Mouse (Mus musculus): Measurements from ENCODE around the gene Prpf40a. TPM values are rescaled to one million over a fixed set of nuclear protein-coding genes. Genes with fewer than 3 reads are reported as not detected.

The Prpf40a gene
- total RNA-seq (2021): 10 to 100 TPM; 72.2 to 75.9 TPM

DNA sequence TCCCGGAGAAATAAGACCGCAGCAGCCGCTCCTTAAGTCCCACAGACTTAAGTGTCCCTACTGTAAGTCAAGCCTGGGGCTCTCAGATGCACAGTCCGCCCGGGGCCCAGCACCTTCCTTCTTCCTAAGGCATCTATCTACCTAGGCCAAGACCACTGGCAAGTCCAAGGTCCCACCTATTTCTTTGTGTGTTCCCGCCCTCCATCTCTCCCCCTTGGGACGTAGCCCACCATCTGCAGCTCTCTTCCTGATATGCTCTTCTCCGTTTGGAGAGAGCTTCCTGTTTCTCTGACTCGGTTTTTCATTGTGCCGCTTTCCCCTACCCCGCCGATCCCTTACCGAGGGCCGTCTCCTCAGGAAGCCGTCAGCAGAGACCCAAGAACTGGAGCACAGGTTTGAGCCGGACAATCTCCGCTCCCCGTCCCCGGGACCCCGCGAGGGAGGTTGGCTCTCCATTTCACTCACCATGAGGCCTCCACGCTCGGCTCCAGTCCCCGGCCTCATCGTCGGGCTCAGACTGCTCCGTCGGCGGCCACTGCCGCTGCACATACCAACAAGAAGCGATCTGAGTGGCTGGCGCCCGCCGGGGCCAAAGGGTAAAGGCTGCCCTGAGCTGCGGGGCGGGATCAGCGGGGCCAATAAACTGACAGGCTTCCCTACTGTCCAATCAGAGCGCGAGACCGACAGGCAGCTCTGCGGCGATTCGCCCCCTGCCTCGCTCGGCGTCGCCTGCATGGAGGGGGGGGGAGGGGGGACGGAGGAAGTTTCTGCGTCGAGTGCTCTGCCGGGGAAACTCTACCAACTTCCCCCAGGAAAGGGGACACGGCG lies at the start of gene Prpf40a:
Prpf40a (minus strand) TSS at position 601 of the 828 bp plus-strand sequence.
- peak; percentile 100 for DNase-seq
- intact Hi-C loops (cut with DNase I): loop anchor here (10.0 kb wide), 1 partner anchor 436 kb away; no protein-coding TSS in a partner anchor

- intact Hi-C loops (cut with DNase I): no loop called here
- DNase-seq: no peak
Measured at GRCm38 (mm10) chr2:53222242-53222641, 31.2 kb upstream of the Prpf40a start.

GRCm38 (mm10) chr2:53213493-53213892 lies 22.4 kb upstream of the Prpf40a start:
- intact Hi-C loops (cut with DNase I): no loop called here
- no peak for DNase-seq

DNA sequence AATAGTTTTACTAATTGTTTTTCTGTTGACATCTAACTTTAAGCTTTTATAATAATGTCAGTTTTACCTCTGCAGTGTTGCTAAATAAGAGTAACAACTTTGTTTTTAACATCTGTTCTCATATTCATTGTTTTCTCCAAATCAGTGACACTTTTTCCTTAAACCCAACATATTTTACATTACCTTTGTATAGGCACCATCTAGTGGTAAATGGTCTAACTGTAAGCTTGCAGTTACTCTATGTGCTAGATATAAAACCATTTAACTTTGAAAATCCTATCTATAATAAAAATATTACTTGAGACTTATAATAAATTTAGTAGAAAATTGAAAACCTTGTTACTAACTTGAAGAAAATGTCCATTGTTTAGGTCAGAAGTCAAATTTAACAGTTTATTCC lies 15.7 kb upstream of the Prpf40a start:
- intact Hi-C loops (cut with DNase I): loop anchor here (10.0 kb wide), 1 partner anchor 1828 kb away; no protein-coding TSS in a partner anchor

DNA sequence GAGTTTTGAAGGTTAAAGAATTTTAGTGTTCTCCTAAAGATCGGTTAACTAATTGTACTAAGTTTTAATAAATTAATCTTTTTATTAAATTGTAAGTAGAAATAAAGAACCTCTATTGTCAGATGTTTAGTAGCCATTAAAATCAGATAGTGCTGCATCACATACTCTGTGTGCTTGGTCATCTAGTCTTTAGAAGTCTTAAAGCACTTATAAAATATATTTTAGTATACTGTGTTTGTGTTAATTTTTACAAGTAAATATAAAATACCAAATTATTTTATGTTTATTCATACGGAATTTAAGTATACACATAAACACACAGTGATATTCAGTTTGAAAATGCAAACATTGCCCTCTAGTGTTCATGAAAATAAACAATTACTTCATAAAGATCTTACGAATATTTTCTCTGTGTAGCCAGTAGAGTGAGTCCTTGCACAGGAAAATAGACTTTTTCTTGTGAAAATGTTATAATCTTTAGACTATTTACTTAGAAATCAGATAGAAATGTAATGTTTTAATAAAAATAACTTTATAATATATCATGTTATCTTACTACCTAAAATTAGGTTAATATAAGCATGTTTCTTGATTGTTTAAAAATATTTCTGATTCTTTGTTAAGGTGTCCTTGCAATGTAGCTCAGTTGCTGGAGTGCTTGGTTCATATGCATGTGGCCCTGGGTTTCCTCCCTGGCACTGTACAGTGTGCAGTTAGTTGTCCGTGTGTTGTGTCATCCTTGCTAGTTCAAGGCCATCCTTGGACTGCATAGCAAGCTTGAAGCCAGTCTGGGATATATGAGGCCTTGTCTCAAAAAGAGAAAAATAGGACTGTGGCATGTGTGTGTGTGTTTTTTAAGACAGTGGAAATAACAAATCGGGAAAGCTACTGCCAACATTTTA lies 13.5 kb upstream of the Prpf40a start:
- no peak for DNase-seq
- intact Hi-C loops (cut with DNase I): loop anchor here (10.0 kb wide), 1 partner anchor 1830 kb away; no protein-coding TSS in a partner anchor

More for the DNA sequence above, 15.7 kb upstream of the Prpf40a start:
- no peak for DNase-seq

DNA sequence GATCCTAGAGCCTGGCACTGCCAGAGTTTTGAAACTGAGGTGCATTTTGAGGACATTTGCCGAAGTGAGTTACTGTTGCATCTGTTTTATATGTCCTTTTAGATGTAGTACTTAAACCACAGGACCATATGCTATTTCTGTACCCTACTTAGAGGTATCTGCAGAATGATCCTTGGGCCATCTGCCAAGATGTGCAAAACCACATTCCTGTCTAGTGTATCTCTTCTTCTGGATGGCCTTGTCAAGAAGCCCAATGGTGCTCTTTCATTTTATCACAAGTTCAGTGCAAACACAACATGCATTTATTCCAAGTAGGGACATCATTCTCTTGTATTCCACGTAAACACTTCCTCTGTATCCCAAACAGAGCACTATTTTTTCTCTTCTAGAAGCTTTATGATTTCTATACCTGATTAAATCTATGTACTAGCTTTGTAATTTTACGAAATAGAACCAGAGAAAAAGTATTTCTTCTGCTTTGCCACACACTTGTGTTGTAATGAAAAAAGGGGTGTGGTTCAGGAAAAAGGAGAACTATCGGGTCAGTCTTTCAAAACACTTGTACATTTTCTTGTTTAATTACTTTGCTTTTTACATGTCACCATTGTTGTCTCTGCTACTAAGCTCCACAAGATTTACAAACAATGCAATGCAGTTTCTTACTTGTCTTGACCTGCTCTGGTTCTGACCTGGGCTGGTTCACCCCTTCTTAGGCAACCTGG lies 9.2 kb upstream of the Prpf40a start:
- no peak for DNase-seq
- intact Hi-C loops (cut with DNase I): loop anchor here (10.0 kb wide), 1 partner anchor 1834 kb away; no protein-coding TSS in a partner anchor

DNA sequence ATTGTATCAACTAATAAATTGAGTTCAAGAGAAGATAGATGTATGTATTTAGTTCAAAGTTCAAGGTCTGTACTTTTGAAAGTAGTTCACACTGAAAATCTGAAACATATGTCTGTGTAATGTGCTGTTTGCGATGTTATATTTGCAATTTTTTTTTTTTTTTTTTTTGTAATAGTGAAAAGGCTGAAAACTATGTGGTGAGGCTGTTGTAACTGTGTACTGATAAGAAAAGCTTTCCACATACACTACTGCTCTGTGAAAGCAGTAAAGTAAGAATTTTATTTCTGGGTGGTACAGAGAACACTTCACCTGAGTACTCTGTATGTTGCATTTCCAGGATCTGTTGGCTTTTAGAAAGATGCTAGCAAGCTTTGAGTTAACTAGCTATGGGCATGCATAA lies 8.1 kb upstream of the Prpf40a start:
- intact Hi-C loops (cut with DNase I): loop anchor here (10.0 kb wide), 1 partner anchor 444 kb away; no protein-coding TSS in a partner anchor

GRCm38 (mm10) chr2:53196431-53196830 lies 5.3 kb upstream of the Prpf40a start:
- intact Hi-C loops (cut with DNase I): loop anchor here (10.0 kb wide), 1 partner anchor 442 kb away; no protein-coding TSS in a partner anchor
- no peak for DNase-seq

More for the DNA sequence above, 8.1 kb upstream of the Prpf40a start:
- DNase-seq: no peak

- intact Hi-C loops (cut with DNase I): loop anchor here (10.0 kb wide), 1 partner anchor 438 kb away; no protein-coding TSS in a partner anchor
- no peak for DNase-seq
Measured at GRCm38 (mm10) chr2:53192386-53192785, 1.3 kb upstream of the Prpf40a start.

GRCm38 (mm10) chr2:53191523-53192220 lies 588 bp upstream of the Prpf40a start, which contains the start of gene Arl6ip6:
Arl6ip6 (plus strand) TSS chr2:53191726.
- intact Hi-C loops (cut with DNase I): loop anchor here (10.0 kb wide), 1 partner anchor 437 kb away; no protein-coding TSS in a partner anchor

DNA sequence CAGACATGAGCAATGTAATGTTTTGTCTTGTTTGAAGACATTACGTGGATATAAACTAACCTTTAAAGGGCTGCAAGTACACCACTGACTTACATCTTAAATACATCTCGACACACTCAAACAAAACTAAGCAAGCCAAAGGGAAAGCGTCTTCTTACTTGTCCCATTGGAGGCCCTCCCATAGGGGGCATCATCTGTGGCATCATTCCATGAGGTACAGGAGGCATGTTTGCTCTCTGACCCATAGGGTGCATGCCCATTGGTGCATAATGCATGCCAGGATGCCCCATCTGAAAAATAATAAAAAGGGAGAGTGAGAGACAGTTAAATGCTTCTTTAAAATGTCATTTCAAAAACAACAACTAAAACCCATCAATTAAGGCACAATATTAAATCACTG lies 1.3 kb downstream of the Prpf40a start:
- peak; percentile 49 for DNase-seq
- intact Hi-C loops (cut with DNase I): loop anchor here (10.0 kb wide), 1 partner anchor 435 kb away; no protein-coding TSS in a partner anchor

More at GRCm38 (mm10) chr2:53191523-53192220, 588 bp upstream of the Prpf40a start, which contains the start of gene Arl6ip6:
- DNase-seq: peak; percentile 98

DNA sequence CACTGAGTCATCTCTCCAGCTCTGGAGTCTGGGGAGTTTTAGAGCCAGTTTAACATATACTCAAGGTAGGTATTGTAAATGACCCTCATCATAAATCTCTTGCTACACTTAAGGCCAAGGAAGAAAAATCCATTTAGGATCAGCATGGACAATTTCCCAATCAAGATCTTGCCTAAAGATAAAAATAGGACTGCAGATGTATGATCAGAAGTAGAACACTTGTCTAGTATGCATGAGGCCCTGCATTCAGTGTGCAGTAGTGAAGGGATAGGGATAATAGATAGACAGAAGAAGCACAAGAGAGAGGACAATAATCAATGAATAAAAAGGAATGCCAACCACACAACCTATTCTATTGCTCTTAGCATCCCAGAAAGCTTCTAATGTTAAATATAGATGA lies 11.2 kb downstream of the Prpf40a start:
- intact Hi-C loops (cut with DNase I): no loop called here
- no peak for DNase-seq

- intact Hi-C loops (cut with DNase I): no loop called here
- no peak for DNase-seq
Measured at GRCm38 (mm10) chr2:53178966-53179365, 12.1 kb downstream of the Prpf40a start.

GRCm38 (mm10) chr2:53173966-53174365 lies 17.1 kb downstream of the Prpf40a start:
- no peak for DNase-seq
- intact Hi-C loops (cut with DNase I): no loop called here

DNA sequence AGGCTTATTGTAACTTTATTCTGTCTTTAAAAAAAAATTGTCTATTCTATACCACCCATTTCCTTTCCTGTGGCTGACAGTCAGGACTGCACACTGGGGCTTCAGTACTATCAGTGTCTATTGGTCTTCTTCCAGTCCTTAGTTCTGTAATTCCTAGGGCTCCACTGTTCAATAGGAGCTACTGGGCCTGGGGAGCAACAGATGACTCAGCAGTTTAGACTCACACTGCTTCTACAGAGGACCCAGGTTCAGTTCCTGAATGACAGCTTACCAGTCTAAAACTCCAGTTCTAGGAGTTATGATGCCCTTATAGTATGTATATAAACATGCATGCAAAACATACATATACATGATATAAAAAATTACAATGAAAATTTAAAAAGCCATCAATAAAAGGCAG lies 44.2 kb downstream of the Prpf40a start:
- intact Hi-C loops (cut with DNase I): no loop called here

DNA sequence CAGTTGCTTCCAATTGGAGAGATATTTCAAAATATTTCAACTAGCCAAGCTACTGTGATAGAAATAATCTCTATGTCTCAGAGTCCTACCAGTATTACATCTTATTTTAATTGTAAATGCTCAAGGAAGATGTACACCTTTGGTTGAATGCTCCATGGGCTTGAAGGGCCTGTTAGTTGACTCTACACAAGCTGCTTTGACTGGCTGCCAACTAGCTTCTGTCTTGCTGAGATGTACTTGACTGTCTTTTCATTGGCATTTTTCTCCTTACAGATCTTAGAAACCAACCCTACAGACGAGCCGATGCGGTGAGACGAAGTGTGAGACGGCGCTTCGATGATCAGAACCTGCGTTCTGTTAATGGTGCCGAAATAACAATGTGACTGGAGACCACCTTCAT lies 59.5 kb downstream of the Prpf40a start:
- DNase-seq: peak; percentile 33
- intact Hi-C loops (cut with DNase I): no loop called here

More for the DNA sequence above, 44.2 kb downstream of the Prpf40a start:
- DNase-seq: no peak

DNA sequence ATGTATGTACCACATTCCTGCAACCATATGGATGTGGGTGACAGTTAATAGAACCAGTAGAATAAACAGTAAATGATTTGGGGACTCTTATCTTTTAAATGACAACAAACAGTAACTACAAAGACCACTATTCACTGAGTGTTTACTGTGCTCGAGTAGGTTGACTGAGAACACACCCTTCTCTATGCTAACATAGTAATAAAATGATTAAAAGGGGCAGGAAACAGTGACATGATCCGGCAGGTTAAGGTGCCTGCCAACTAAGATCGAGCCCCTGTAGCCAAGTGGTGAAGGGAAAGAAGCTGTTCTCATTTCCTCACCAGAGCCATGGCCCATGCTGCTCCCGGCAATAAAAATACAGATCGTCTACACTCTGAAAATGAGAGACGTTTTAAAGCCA lies 62.0 kb downstream of the Prpf40a start:
- intact Hi-C loops (cut with DNase I): loop anchor here (10.0 kb wide), 1 partner anchor 274 kb away; the partner anchor contains the start of gene Fmnl2
- DNase-seq: no peak

- DNase-seq: peak; percentile 31
- intact Hi-C loops (cut with DNase I): loop anchor here (10.0 kb wide), 1 partner anchor 271 kb away; the partner anchor contains the start of gene Fmnl2
Measured at GRCm38 (mm10) chr2:53125998-53126397, 65.1 kb downstream of the Prpf40a start.

- peak; percentile 34 for DNase-seq
- intact Hi-C loops (cut with DNase I): loop anchor here (5.0 to 10.0 kb wide), 2 partner anchors 267 to 364 kb away; partner anchors contain the start of gene Fmnl2
Measured at GRCm38 (mm10) chr2:53121797-53122196, 69.3 kb downstream of the Prpf40a start.
